Mouse (Mus musculus) lung, postnatal 0 days (tissue): ENCODE data around the gene Mfsd11.

Experiments
- CTCF ChIP-seq: IDR thresholded peaks from 2 replicates; pipeline ENCODE4 v1.5.1; 2016; ENCODE audit warnings: antibody characterized with exemption, mild to moderate bottlenecking
- EP300 ChIP-seq: IDR thresholded peaks from 2 replicates; pipeline ENCODE4 v1.6.1; 2016; ENCODE audit warnings: antibody characterized with exemption, mild to moderate bottlenecking, control low read depth

GRCm38 (mm10) chr11:116810528-116810927 is 41.7 kb upstream of the Mfsd11 start:
- TF ChIP-seq CTCF (no peak), EP300 (no peak)
